Mouse (Mus musculus) urinary bladder, postnatal 25 days (tissue): ENCODE measurements at regions not wholly inside any gene's neighbourhood (a gene's known extent, or its start where the extent isn't known, plus 50 kb on each side); places are given as distances from the start of the nearest gene placed in this dataset.

Experiments used
- DNase-seq: peaks from one replicate; pipeline ENCODE4 v3.0.0; 2022; ENCODE audit warnings: low spot score

DNA sequence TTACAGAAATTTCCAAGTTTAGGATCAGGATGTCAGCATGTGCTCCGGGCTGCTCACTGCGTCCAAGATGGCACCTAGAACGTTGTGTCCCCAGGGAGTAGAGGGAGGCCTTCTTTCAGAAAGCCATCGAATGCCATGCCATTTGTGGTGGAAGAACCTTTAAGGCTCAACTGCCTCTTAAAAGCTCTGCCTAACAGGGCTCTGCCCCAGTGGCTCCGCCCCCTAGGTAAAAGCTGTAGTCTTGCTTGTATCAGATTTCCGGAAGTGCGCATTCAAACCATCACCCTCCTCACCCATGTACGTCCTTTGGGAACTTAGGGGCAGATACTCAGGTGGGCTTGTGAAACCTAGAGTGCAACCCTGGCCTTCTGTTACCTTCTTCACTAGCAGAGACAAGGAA, 54.0 kb upstream of the Psmd7 start:
- DNase-seq = no peak

DNA sequence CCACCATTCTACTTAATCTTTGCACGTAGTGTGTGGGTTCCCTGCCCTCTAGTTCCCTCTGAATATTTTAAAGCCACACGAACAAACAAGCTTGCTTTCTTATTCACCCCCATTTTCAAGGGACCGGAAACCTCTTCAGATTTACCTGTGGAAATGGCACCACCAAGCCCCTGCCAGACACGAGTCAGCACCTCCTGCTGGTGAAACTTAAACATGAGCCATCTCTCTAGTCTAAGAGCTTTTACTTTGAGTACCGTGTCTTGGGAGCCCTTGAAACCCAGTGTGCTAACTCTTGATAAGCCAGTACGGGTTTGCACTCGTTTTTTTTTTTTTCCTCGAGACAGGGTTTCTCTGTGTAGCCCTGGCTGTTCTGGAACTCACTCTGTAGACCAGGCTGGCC, 59.7 kb upstream of the Psmd7 start:
- no peak for DNase-seq

DNA sequence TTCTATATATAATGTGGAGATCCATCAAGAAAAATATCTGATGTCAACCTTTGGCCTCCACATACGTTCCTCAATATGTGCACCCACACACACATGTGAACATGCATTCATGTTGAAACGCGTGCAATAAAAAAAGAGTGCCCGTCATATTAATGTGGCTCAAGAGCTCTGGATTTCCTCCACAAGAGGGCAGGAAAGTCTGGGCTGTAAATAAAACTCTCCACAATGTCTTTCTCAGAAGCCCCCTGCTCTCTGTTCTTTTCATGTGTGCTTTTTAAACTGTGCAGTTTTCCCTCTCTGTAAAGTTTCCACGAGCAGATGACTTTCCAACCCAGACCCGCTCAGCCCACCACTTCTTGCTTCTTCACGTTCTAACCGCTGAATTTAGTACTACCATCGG, 62.0 kb upstream of the Psmd7 start:
- DNase-seq = no peak

DNA sequence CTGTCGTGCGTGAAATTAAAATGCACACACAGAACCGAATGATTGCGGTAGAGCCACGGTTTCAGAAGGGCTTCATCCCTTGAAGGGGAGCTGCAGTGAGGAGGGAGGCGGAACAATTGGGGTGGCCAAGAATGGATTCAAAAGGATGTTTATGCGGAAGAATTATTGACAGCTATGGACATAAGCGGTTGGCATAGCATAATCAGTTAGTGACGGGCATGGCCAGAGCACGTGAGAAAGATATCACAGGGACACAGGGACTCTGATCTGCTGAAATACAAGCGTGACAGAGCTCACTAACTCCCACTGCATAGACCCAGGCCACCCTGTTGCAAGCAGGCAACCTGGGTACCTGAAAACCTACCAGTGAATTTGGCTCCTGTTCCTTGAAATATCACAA, 63.2 kb upstream of the Psmd7 start:
- DNase-seq = no peak

DNA sequence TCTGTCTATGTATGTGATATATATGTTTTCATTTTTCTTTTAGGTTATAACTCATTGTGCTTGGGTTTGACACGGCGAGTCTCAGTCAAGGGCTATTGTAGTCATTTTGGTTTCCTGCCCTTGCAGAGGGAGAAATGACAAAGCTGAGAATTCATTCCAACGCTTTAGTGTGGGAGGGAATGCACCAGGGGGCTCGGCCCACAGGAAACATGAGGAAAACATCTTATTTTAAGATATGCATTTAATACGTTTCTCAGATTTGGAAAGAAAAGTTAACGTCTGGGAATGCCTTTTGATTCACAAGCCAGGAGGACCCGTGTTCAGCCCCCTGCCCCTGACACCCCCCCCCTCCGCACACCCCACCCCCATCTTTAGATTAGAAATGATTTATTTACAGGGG, 64.0 kb upstream of the Psmd7 start:
- no peak for DNase-seq

DNA sequence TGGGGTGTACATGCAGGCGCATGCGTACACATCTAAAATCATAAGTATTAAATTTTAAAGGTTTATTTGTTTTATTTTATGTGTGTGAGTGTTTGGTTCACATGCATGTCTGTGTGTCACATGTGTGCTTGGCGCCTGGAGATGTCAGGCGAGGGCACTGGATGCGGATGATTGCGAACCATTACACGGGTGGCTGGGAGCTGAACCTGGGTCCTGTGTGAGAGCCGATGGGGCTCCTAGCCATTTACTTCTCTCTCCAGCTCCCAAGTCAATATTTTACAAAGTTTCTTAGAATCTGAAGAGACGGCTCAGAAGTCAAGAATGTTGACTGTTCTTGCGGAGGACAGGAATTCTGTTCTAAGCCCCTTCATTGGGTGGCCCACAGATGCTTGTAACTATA, 65.4 kb upstream of the Psmd7 start:
- DNase-seq = no peak

DNA sequence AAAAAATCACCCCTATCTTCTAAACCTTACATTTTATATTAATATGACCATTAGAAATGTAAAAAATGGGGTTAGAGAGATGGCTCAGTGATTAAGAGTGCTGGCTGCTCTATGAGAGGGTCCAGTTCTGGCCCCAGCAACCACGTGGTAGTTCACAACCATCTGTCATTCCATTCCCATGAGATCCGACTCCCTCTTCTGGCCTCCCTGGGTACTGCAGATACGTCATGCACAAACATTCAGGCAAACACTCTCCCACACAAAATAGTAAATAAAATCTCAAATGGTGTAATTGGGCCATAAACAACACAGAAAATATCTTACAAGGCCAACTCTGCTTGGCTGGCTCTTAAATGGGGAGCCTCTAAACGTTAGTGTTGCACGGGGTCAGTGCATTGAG, 68.4 kb upstream of the Psmd7 start:
- DNase-seq = no peak

DNA sequence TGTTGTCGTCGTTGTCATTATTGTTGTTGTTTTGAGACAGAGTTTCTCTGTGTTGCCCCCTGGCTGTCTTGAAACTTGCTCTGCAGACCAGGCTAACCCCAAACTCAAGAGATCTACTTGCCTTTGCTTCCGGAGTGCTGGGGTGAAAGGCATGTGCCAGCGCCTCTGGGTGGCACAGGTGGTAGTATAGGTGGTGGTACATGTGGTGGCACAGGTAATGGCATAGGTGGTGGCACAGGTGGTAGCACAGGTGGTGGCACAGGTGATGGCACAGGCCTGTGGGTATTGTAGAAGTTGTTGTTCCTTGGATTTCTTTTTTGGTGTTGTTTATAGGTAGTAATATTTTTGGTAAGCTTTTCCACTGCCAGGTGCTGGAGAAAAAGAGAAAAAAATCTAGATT, 69.5 kb upstream of the Psmd7 start:
- no peak for DNase-seq

DNA sequence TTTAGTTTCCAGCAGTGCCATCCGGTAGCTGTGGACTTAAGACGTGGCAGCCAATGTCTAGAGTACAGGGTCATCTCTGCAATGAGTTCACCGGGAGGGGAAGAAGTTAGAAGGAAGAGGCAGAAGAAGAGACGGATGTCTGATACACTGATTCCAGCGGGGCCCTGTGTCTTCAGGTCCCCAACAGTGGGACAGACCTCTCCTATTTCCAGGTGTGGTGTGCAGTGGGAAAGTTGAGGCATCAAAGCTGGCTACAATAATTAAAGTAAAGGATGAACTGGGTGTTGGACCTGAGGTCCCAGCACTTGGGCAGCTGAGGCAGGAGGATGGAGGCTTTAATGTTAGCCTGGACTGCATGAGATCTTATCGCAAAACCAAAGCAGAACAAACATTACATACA, 70.1 kb upstream of the Psmd7 start:
- no peak for DNase-seq

DNA sequence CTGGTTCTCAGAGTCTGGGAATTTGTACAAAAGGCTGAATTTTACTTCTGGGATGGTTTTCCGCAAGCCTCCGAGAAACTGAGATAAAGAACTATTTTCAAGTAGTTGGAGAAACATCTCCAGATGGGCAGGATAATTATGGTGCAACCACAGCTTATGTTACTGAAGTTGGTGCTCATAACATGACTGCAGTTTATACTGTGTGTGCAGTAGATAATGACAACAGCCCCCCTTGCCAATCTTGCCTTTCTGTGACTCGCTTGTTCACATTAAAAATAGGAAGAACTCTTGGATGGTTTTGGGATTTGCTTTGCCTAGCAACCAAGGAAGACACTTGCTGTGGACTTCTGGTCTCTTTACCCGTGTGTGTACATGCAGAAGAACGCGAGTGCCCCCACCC, 72.4 kb upstream of the Psmd7 start:
- no peak for DNase-seq

DNA sequence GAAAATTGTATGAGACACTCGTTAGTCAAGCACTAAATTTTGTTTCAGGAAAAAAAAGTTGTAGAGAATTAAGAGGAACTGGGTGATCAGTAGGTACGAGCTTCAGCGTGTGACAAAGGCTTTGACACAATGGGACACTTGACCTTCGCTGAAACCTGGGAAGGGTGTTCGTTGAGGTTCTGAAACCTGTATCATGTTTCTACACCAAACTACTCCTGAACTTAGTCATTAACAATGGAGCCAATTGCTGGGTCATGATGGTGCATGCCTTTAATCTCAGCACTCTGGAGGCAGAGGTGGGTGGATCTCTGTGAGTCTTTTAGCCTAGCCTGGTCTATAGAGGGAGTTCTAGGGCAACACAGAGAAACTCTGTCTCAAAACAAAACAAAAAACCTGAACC, 81.3 kb upstream of the Psmd7 start:
- no peak for DNase-seq

DNA sequence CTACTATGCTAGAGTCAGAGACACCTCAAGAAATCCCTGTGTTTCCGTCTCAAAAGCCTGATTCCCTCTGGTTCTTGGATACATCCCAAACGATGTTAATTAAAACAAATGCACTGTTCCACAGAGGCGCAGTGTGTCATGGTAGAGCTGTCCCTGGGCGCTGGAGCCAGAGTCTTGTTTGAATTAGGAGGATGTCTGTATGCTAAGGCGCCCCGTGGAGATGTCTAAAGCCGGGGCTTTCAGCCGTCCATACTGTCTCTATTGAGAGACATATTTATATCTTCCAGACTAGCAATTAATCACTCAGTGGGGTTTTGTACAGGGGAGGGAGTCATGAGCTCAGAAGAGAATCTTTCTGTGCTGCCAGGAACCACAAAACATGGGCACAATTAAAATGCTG, 83.2 kb upstream of the Psmd7 start:
- DNase-seq = no peak

DNA sequence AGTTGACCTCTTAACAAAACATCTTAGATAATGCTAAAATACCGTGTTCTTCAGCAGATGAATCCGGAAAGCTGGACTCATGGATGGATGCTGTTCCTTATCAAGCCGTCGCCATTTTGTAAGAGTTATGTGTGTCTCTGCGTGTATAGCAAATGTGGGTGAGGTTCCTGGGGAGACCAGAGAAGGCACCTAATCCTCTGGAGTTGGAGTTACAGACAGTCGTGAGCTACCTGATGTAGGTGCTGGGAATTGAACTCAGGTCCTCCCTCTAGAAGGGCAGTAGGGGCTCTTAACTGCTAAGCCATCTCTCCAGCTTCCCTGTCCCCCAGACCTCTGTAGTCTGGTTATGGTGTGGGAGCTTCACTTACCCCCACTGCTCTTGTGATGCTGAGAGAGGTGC, 84.4 kb upstream of the Psmd7 start:
- DNase-seq = no peak

DNA sequence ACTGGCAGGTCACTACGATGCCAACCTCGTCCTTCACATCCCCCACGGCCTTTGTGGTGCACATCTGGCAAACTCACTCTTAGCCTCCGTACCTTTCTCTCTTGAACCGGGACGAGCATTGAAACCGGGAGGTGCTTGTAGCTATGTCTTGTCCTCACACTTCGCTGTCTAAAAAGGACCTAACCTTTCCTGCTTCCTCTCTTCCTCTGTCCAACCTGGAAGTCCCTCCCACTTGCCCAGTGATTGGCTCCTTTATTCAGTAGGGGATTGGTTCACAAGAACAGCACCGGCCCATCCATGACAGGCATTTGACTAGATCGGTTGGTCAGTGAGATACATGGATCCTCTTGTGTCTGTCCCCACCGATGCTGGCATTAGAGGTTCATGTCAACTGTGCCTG, 93.8 kb upstream of the Psmd7 start:
- no peak for DNase-seq

DNA sequence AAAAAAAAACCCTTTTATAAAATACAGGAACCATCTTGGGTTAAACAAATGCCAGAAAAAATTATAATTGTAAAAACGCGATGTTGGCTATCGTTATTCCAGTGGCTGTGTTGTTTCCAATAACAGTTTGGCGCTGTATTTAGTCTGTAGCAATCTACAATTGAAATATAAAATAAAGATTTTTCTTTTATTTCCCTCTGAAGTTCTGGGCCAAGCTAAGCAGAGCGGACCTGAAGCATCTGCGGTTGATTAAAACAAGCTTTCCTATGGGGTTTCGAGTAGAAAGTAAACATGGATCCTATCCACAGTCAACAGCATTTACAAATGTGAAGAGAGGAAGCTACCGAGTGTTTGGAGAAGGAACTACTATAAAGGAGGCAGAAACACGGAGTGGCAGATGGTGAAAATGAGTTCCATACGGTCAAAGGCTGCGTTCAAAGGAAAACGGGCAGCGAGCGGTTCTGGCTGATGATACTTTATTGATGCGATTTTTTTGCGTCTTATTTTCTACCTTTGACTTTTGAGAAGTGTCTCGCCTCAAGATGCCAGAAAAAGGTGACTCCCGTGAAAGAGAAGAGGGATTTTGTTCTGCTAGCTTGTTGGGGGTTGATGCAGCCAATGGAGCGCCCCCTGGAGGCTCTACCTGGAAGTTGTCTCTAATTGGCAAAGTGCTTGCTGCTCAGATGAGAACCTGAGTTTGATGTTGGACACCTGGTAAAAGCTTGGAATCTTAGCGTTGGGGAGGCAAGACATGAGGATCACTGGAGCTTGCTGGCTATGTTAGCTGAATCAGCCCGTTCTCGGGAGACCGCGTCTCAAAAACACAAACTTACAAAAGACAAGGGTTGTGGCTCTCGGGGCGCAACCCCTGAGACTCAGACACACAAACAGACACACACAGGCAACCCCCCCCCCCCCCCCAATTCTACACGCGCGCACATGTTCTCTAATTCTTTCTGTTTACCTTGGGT, 96.7 kb upstream of the Psmd7 start:
- DNase-seq = peak; percentile 25

DNA sequence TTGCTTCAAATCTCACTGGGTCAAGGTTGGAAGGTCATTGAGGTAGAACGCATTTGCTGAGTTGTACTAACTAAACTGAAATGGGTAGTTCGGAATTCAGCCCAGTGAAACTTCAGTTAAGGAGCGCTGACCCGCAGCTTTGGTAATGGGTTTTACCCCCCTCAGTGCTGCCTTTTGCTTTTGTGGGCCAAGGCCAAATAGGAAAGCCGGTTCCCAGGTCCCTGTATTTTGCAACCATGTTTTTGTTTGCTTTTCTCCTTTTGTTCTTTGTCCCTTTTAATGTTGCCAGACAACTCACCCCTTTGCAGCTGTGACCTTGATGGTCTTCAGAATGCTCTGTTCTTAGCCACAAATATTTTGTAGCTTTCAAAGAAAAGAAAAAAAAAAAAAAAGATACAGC, 98.7 kb upstream of the Psmd7 start:
- DNase-seq = no peak

DNA sequence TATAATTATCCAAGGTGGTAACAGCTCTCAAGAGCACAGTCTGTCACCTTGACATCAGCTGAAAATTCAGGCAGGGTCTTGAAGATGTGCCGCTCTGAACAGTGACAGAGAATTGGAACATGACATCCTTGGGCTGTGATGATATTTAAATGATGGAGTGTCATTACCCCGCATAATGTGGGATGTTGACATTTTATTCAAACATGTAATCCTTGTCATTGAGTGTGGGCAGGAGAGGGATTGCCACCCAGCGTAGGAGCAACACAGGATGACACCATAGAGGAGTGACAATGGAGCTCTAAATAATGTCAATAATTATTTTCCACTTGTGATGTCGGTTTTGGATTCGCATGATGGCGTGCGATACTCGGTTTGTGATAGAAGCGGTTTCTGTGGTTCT, 99.3 kb upstream of the Psmd7 start:
- DNase-seq = no peak

DNA sequence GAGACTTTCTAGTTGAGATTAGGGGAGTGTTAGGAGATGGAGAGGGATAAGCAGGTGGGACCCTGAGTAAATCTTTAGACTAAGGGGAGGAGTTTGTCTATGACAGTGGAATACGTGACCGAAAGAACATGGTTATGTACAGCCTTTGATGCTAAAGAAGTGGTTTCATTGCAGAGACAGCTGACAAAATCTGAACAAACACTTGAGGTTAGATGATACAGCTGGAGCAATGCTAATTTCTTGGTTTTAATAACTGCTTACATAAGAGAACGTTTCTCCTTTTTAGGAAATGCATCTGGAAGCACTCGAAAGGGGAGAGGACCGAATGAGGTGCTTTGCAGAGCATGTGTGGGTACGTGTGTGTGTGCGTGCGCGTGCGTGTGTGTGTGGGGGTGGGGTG, 100.8 kb upstream of the Psmd7 start:
- DNase-seq = no peak

DNA sequence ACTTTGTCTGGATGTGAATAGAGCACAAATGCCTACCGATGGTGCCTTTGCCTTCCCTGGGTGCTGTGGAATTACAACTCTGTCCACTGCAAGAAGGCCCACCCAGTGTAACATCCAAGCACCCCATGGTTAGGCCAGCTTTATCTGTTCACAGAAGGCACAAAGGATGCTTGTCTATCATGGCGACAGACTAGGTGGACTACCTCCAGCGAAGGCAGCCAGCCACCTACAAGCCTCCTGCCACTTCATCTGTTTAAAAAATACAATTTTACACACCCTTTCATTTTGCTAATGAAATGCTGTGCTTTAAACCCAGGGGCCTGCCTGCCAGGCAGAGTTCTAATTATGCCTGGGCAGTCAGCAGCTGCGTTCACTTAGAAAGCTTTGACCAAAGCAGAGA, 103.0 kb upstream of the Psmd7 start:
- DNase-seq = no peak

DNA sequence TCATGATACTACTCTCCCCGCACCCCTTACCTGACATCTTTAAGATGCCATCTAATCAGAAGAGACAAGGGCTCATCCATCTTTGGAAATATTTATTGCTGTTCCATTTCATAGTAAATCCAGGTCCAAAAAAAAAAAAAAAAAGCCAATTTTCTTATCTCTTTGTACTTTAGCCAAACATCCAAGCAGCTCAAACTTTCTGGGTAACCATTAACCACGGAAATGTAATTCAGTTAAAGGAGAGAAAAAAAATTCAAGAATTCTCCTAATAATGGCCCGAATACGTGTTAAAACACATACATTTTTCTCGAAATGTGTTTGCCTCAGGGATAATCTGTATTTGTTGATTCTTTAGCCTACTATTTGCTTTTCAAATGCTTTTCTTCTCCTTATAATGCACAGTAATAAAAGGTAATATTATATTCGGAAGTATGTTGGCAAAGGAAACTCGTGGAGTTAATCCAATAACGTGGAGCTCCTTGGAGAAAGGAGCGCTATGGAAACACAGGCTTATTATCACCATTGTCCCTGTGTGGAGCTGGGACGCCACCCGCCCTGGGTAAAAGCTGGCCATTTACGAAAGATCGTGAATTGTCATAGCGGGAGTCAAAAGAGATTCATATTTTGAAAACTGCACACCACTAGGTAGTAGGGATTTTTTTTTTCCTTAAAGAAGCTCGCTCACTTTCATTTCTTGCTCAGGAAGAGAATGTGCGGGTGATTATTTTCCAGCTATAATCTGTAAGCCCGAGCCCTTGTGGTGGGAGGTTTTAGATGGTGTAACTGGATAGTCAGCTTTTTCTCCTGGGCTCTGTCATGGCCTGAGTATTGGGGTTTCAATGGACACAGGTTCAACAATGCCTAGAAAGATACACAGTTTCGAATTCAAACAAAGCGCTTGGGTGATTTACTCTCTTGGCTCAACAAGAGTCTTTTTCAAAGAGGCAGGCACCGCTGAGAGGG, 108.4 kb upstream of the Psmd7 start:
- no peak for DNase-seq

DNA sequence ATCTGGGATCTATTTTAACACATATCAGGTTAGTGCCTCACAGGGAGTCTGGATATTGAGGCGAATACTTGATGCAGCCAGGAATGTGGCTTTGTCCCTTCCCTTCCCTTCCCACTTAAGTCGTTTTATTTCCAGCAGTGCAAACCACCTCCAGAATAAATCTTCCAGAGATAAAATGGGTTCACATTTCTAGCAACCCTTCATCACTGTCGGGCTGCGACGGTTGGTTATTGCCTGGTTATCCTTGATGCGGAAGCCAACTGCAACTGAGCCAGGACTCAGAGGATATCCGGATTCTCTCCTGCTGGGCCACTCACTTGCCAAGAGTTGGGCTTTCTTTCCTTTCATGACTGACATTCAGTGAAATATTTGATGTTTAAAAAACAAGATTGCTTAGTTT, 111.0 kb upstream of the Psmd7 start:
- DNase-seq = no peak

DNA sequence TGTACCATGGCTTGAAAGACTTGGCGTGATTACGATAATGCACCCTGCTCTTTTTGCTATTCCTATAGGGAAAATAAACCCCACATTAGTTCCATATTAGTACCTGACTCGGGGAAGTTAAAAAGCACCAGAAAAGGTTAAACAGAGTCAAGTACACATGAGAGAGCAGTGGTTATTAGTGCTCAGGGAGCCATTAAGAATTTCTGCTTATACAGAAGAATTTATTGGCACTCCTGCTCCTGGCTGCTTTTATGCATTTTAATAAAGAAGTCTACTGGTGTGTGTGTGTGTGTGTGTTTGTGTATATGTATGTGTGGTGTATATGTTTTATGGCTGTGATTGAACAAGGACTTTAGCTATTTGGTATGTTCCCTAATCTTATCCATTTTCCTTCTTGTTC, 111.5 kb upstream of the Psmd7 start:
- DNase-seq = no peak

DNA sequence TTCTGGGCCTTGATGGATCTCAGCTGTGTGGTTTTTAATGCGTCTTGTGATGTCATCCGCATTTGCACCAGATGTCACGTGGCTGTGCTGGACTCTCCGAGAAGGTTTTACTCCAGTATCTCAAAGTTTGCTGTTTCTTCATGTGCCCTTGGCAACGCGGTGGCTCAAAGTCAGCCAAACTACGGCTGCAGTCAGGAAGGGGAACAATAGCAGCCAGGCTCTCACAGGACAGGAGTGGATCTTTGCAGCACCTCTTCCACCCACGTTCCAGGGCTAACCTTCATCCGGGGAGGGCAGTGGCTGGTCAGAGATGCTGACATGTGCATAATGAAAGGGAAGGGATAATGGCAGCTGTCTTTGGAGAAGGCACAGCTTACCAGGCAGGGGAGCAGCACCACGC, 127.6 kb upstream of the Psmd7 start:
- DNase-seq = no peak
